Mouse (Mus musculus): ENCODE results near the gene H2afx.
A peak's percentile ranks its signal among the peaks of the same experiment; 100 is the strongest.
"Not testable (repeated sequence)": the region's sequence is repeated elsewhere in the genome, so short reads cannot be mapped to it uniquely, and the experiment has no call there.

H2afx gene

GRCm38 (mm10) chr9:44334396-44335330 lies at the start of gene H2afx:
TSS of gene H2afx (plus strand) at chr9:44334694.
- DNase-seq, result peak; percentile 97 to 98

GRCm38 (mm10) chr9:44286256-44286850 lies 48.1 kb upstream of the H2afx start:
- no peak for DNase-seq

- peak; percentile 21 to 27 for DNase-seq
These were observed 47.5 kb upstream of the H2afx start for GRCm38 (mm10) chr9:44287003-44287400.

GRCm38 (mm10) chr9:44287401-44288075 lies 47.0 kb upstream of the H2afx start:
- DNase-seq, result peak; percentile 26 to 27

DNA sequence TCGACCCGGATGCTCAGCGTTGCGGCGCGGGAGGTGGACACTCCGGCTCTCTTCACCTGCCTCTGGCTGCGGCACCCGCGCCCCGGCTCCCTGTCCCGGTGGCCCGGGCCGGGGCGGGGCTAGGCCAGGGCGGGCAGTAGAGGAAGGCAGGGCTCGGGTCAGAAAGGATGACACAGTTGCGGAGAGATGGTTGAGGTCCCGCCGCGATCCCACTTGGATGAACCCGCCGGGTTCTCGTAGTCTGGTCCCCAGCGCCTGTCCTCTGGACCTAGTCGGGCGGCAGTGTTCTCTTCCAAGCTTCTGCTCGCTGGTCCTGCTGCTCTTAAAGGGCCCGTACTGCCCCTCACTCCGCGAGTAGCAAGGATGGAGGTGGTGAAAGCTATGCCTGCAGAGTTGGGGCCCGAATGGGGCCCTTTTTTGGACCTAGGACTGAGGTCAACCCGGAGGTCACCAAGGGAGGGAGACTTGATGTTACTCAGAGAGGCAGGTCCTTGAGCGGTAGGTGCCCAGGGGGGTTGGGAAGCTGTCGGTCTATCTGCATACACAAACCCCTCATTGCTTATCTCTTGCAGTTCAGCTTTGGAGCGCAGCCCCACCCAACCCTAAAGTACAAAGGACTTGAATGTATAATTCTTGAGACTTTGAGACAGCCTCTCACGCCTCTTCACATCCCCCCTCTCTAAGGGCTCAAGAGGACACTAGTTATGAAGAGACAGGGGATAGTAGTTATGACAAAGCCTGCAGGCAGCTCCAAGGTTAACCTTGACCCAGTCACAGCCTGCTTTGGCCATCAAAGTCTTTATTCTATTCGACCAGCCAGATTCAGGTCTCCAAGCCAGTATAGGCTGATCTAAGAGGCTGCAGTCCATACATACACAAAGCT lies 46.2 kb upstream of the H2afx start, which contains the start of gene Abcg4:
Gene Abcg4 (minus strand): TSS at position 540 of the 883 bp plus-strand sequence.
- peak; percentile 15 to 29 for DNase-seq

DNA sequence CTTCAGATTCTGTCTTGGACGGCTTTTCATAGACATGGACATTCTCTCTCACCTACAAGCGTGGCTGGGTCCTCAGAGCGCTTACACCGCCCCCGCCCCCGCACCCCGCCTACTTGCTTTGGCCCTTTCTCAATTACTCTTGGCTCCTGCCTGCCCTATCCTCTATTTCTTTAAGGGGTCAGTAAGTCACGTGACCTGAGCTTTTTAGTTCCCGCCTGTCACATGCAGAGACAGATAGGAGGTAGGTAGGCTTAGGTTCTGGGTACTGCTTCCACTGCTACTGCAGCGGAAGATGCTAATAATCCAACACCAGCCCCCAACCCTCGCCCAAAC lies 45.6 kb upstream of the H2afx start:
- no peak for DNase-seq

GRCm38 (mm10) chr9:44292490-44292889 lies 42.0 kb upstream of the H2afx start:
- peak; percentile 69 to 71 for DNase-seq

GRCm38 (mm10) chr9:44300001-44300400 lies 34.5 kb upstream of the H2afx start:
- not testable (repeated sequence) for DNase-seq

DNA sequence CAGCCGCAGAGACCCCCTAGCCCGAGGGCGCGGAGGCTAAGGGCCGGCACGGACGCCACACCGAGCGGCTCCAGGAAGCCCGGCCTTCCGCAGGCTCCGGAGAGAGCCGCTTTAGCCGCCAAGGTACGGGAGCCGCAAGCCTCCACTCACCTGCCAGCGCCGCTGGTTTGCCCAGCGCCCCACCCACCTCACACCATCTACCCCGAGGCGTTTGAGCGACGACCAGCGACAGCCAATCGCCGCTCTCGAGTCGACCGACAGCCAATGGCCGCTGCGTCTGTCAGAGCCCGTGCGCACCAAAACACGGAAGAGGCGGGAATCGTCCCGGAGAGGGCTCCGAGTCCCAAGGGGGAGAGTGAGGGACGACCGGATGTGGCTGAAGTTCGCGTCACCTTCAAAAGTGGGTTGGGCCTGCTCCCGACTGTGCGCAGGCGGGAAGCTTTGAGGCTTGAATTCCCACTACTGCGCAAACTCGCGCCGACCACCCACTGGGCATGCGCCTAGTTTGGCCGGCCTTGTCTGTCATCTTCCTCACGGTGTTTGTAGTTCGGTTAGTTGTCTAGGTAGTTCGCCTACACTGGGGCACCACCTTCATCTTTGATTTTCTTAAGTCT lies 28.9 kb upstream of the H2afx start, which contains the start of gene Hinfp:
Gene Hinfp (minus strand): TSS at position 206 of the 614 bp plus-strand sequence.
- peak; percentile 98 for DNase-seq

DNA sequence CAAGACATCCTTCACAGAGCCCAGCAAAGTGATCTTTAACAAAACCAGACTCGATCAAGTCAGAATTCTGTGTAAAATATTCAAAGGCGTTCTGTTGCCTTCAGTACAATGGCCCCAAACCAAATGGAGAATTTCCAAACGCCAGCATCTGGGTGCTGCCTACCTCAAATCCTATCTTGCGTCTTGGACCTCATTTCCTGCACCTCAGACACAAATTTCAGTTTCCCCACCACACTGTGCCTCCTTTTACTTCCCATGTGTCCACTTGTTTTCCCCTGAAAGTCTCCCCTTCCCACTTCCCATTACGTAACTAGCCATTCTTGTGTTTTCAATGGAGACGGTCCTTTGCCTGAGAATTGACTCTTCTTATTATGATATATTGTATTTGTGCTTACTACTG lies 28.0 kb upstream of the H2afx start:
- DNase-seq, result no peak

DNA sequence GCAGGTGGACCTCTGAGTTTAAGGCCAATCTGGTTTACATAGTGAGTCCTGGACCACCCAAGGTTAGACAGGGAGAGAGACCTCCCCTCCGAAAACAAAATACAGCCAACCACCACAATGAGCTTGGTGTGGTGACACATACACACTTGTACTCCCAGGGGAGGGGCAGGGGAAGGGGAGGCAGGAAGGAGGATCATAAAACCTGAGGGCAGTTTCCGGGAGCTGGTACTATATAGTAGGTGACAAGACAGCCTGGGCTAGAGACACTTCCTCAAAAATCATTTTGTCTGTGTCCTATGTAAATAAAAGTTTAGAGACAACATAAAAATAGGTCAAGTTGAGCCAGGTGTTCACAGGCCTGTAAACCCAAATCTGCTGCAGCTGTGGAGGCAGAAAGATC lies 27.2 kb upstream of the H2afx start:
- peak; percentile 55 to 61 for DNase-seq

GRCm38 (mm10) chr9:44309756-44310155 lies 24.7 kb upstream of the H2afx start:
- no peak for DNase-seq

DNA sequence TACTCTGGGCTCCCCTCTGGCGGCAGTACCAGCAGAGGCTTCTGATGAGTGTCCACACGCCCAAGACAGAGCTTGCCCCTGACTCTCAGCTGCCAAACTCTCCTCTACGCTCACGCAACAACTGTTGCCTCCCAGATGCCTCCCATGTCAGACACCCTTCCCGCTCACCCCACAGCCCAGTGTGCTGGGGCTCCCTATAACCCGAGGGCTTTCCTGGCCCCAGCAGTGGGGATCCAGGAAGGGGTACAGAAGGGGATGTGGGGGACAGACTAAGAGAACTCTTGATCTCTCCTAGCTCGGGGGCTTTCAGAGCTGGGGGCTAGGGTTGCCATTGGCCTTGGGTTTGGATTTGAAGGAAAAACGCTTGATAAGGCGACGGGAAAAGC lies 23.8 kb upstream of the H2afx start:
- no peak for DNase-seq

- no peak for DNase-seq
These were observed 23.1 kb upstream of the H2afx start for GRCm38 (mm10) chr9:44311136-44312134.

- DNase-seq, result no peak
These were observed 20.8 kb upstream of the H2afx start for GRCm38 (mm10) chr9:44313476-44314256.

DNA sequence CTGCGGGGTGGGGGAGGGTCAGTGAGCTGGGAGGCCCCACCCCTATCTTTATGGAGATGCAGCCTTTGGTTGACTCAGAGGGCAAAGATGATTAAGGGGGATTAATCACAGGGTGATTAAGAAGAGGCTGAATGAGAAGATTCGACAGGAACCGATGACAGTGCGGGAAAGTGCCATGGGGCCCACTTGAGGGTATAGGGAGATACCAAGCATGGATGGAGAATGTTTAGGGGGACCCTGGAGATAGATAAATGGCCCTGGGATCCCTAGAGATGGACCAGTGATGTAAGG lies 20.3 kb upstream of the H2afx start:
- DNase-seq, result no peak

- no peak for DNase-seq
These were observed 19.6 kb upstream of the H2afx start for GRCm38 (mm10) chr9:44314910-44315309.

- no peak for DNase-seq
These were observed 17.0 kb upstream of the H2afx start for GRCm38 (mm10) chr9:44317452-44317851.

DNA sequence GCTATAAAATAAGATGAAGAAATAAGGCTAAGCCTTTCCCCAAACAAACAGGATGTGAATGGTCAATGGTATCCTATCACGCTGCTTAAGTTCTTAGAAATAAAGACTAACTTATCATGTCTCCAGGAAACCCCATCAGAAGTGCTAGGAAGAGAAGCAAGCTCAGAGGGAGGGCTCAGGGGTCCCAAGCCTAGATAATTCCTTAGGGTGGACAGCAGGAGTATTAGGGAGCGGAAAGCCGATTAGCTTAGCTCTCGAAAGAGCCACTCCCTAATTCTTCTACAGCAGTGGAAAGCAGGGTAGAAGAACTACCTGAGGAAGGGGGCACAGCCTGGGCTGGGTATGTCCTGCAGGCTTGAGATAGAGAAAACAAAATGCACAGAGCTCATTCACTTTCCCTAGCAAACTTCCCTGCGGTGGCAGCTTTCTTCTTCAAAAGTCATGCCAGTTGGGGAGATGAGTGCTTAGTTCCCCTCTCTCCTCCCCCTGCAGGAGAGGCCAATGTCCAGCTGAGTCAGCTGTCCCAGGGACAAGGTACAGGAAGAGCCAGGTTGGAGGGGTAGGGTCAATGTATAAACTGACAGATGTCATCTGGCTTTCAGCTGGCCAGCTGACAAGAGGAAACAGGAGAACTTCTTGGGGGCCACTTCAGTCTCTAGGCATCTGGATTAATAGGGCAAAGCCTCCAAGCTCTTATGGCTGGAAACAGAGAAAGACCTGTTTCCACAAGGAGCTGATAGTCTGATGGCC lies 16.2 kb upstream of the H2afx start:
- DNase-seq, result no peak

DNA sequence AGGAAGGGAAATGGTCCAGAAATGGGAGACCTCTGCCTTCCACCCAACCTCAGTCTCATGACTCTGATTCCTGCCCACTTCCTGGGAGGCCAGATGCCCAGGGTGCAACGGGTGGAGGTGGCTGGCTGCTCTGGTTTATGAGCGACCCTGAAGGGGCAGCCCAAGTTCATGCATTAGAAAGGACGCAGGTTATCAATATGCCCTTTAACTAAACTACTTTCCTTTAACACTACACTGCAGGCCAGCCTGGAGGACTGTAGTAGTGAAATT lies 15.7 kb upstream of the H2afx start:
- DNase-seq, result no peak
